Mouse (Mus musculus) erythroid progenitor cell, adult 5-6 weeks (primary cell): Measurements from ENCODE around the gene Fermt3. TPM values are rescaled to one million over a fixed set of nuclear protein-coding genes. Genes with fewer than 3 reads are reported as not detected.
"Not testable (repeated sequence)": the region's sequence is repeated elsewhere in the genome, so short reads cannot be mapped to it uniquely, and the experiment has no call there.

Experiments used
- ATAC-seq: replicated peaks from 2 replicates; pipeline ENCODE4 v1.8.0; 2016; ENCODE audit warnings: moderate number of reproducible peaks, mild to moderate bottlenecking, moderate TSS enrichment, inconsistent platforms; ENCODE audit not compliant: poor library complexity, low FRiP score, severe bottlenecking
- total RNA-seq, 2 experiments: library from RNA; stranded (forward) in 1 of 2; stranded (reverse) in 1 of 2; fragments of 150-400 nt in 1 of 2; fragments of 186-747, 209-891 nt in 1 of 2; gene quantifications; 2 replicates each; pipeline versions ENCODE4 v1.2.3 to v1.2.4; 2015 to 2017; ENCODE audit warnings: low replicate concordance in 2 of 2

Fermt3 gene
- total RNA-seq (2015; ENCODE audit: low replicate concordance) = 30.6 and 38.6 TPM in 2 replicates
- 63.9 and 69.1 TPM in 2 replicates for total RNA-seq (2017; ENCODE audit: low replicate concordance)

GRCm38 (mm10) chr19:7019191-7019590 lies at the start of gene Fermt3:
Fermt3 (minus strand) TSS chr19:7019469.
- ATAC-seq = peak; percentile 83

- ATAC-seq = 0 out of 2 replicates have a peak, but pooled peaks have one; percentile 41
Measured at GRCm38 (mm10) chr19:7068136-7068535, 48.9 kb upstream of the Fermt3 start.

GRCm38 (mm10) chr19:7067344-7068050 lies 48.2 kb upstream of the Fermt3 start:
- peak; percentile 47 for ATAC-seq

- peak; percentile 4; the same call in 1 of the 2 replicates for ATAC-seq
Measured at GRCm38 (mm10) chr19:7066828-7067342, 47.6 kb upstream of the Fermt3 start.

- ATAC-seq = no peak
Measured at GRCm38 (mm10) chr19:7066034-7066827, 47.0 kb upstream of the Fermt3 start.

- ATAC-seq = peak; percentile 68
Measured at GRCm38 (mm10) chr19:7064571-7064970, 45.3 kb upstream of the Fermt3 start.

- no peak for ATAC-seq
Measured at GRCm38 (mm10) chr19:7062916-7063315, 43.6 kb upstream of the Fermt3 start.

GRCm38 (mm10) chr19:7062110-7062509 lies 42.8 kb upstream of the Fermt3 start:
- ATAC-seq = no peak

- ATAC-seq = no peak
Measured at GRCm38 (mm10) chr19:7058541-7058940, 39.3 kb upstream of the Fermt3 start.

- ATAC-seq = peak; percentile 80
Measured at GRCm38 (mm10) chr19:7057722-7058207, 38.5 kb upstream of the Fermt3 start.

- no peak for ATAC-seq
Measured at GRCm38 (mm10) chr19:7057126-7057721, 38.0 kb upstream of the Fermt3 start.

- peak; percentile 71 for ATAC-seq
Measured at GRCm38 (mm10) chr19:7056248-7057087, 37.2 kb upstream of the Fermt3 start, which contains the start of gene Macrod1. Macrod1 (plus strand) TSS chr19:7056810.

- no peak for ATAC-seq
Measured at GRCm38 (mm10) chr19:7055173-7055572, 35.9 kb upstream of the Fermt3 start.

- no peak for ATAC-seq
Measured at GRCm38 (mm10) chr19:7054772-7055171, 35.5 kb upstream of the Fermt3 start.

GRCm38 (mm10) chr19:7053382-7053781 lies 34.1 kb upstream of the Fermt3 start:
- ATAC-seq = not testable (repeated sequence)

GRCm38 (mm10) chr19:7044706-7045105 lies 25.4 kb upstream of the Fermt3 start:
- ATAC-seq = no peak

GRCm38 (mm10) chr19:7044279-7044678 lies 25.0 kb upstream of the Fermt3 start:
- no peak for ATAC-seq

- no peak for ATAC-seq
Measured at GRCm38 (mm10) chr19:7041171-7041570, 21.9 kb upstream of the Fermt3 start.

- ATAC-seq = peak; percentile 33
Measured at GRCm38 (mm10) chr19:7040637-7041130, 21.4 kb upstream of the Fermt3 start.
